Mouse (Mus musculus): ENCODE measurements around the gene Gm13691. TPM values are rescaled to one million over a fixed set of nuclear protein-coding genes. Genes with fewer than 3 reads are reported as not detected.

Gm13691 gene
- total and polyA plus RNA-seq, 3 experiments = 0.04 to 0.44 TPM; not detected in 1

GRCm38 (mm10) chr2:84023319-84023718 lies 33.0 kb downstream of the Gm13691 start:
- H3K4me1 ChIP-seq (ENCODE audit: control insufficient read depth in 1 of 2, insufficient read depth in 2 of 2) = peaks cover 0 to 8% of the 10 kb centered on the region in 2 experiments; a peak in 2 of 4 replicates
- no peak overlapping the region for H3K4me2 ChIP-seq (ENCODE audit: insufficient read depth, low read depth, poor library complexity, severe bottlenecking)

GRCm38 (mm10) chr2:84025217-84025616 lies 34.9 kb downstream of the Gm13691 start:
- H3K36me3 ChIP-seq (replicated peaks in 1 of 2; ENCODE audit: control insufficient read depth in 1 of 2, insufficient read depth in 1 of 2, low read length in 1 of 2) = no peaks in the 10 kb centered on the region
- H3K4me2 ChIP-seq (ENCODE audit: insufficient read depth, low read depth, poor library complexity, severe bottlenecking) = no peak overlapping the region
- dilution Hi-C loops (cut with MboI; ENCODE audit: extremely low pct_ligation_motif_present, extremely low pct_unique_long_range_greater_than_20kb, low sequenced_read_pairs) = no loop called here
- H3K27me3 ChIP-seq (replicated peaks) = no peaks in the 10 kb centered on the region
- no peak for DNase-seq (ENCODE audit: extremely low read depth)
- in situ Hi-C loops (cut with MboI; ENCODE audit: low pct_ligation_motif_present, low pct_unique_long_range_greater_than_20kb, low sequenced_read_pairs) = loop anchor here (25.0 kb wide), 1 partner anchor 412 kb away; the partner anchor contains the start of gene Calcrl
- TF ChIP-seq RCOR1 (conservative IDR thresholded peaks at IDR 0.05; ENCODE audit: low read depth, low read length) = no peak
- TF ChIP-seq MAFK (IDR thresholded peaks at IDR 0.05; ENCODE audit: insufficient replicate concordance, low read length) = no peak
- no peak for TF ChIP-seq PAX5 (IDR thresholded peaks at IDR 0.05; ENCODE audit: low read length)
- TF ChIP-seq CHD2 (IDR thresholded peaks at IDR 0.05; ENCODE audit: low read length) = no peak
- TF ChIP-seq RAD21 (IDR thresholded peaks at IDR 0.05; ENCODE audit: low read depth, low read length) = no peak
- TF ChIP-seq MAX (IDR thresholded peaks at IDR 0.05; ENCODE audit: low read length) = no peak
- no peak for TF ChIP-seq IRF4 (IDR thresholded peaks at IDR 0.05; ENCODE audit: low read depth, low read length)
- TF ChIP-seq ZKSCAN1 (IDR thresholded peaks at IDR 0.05; ENCODE audit: borderline replicate concordance, low read depth, low read length) = no peak
- no peak for TF ChIP-seq TBP (conservative IDR thresholded peaks at IDR 0.05; ENCODE audit: low read depth, low read length)
- TF ChIP-seq ZC3H11A (IDR thresholded peaks at IDR 0.05; ENCODE audit: low read depth, low read length) = no peak
- TF ChIP-seq SMC3 (IDR thresholded peaks at IDR 0.05; ENCODE audit: low read depth, low read length) = no peak
- TF ChIP-seq E2F4 (IDR thresholded peaks at IDR 0.05; ENCODE audit: insufficient replicate concordance, low read depth, low read length) = no peak
- no peak for TF ChIP-seq SIN3A (IDR thresholded peaks at IDR 0.05; ENCODE audit: low read length)
- no peak for TF ChIP-seq NRF1 (IDR thresholded peaks at IDR 0.05; ENCODE audit: low read depth, low read length)
- no peak for TF ChIP-seq MAZ (IDR thresholded peaks at IDR 0.05; ENCODE audit: low read depth, low read length)
- no peak for TF ChIP-seq ETS1 (conservative IDR thresholded peaks at IDR 0.05; ENCODE audit: low read depth, low read length)
- TF ChIP-seq JUN (IDR thresholded peaks at IDR 0.05; ENCODE audit: insufficient read depth, low read depth, low read length) = no peak
- no peak overlapping the region for H3K9ac ChIP-seq (ENCODE audit: insufficient read depth, low read depth)
- H3K27ac ChIP-seq (ENCODE audit: insufficient read depth, low read depth) = no peak overlapping the region
- no peaks in the 10 kb centered on the region; a peak in 1 of 4 replicates for H3K4me1 ChIP-seq (ENCODE audit: control insufficient read depth in 1 of 2, insufficient read depth in 2 of 2)
- H3K79me2 ChIP-seq (replicated peaks; ENCODE audit: control insufficient read depth, extremely low read depth, insufficient read depth, poor library complexity, severe bottlenecking) = no peaks in the 10 kb centered on the region
- H3K4me3 ChIP-seq (replicated peaks in 1 of 3; ENCODE audit: low read depth in 2 of 3, low read length in 2 of 3, poor library complexity in 1 of 3) = no peak overlapping the region
- H3K9me3 ChIP-seq (replicated peaks; ENCODE audit: low read length) = no peaks in the 10 kb centered on the region

More at GRCm38 (mm10) chr2:84023319-84023718, 33.0 kb downstream of the Gm13691 start:
- DNase-seq (ENCODE audit: extremely low read depth) = no peak
- Histone ChIP-seq H3K36me3 (replicated peaks in 1 of 2; ENCODE audit: control insufficient read depth in 1 of 2, insufficient read depth in 1 of 2, low read length in 1 of 2) (no peaks in the 10 kb centered on the region), H3K9ac (ENCODE audit: insufficient read depth, low read depth) (no peak overlapping the region), H3K27me3 (replicated peaks) (no peaks in the 10 kb centered on the region), H3K27ac (ENCODE audit: insufficient read depth, low read depth) (no peak overlapping the region), H3K79me2 (replicated peaks; ENCODE audit: control insufficient read depth, extremely low read depth, insufficient read depth, poor library complexity, severe bottlenecking) (no peaks in the 10 kb centered on the region), H3K4me3 (replicated peaks in 1 of 3; ENCODE audit: low read depth in 2 of 3, low read length in 2 of 3, poor library complexity in 1 of 3) (no peak overlapping the region), H3K9me3 (replicated peaks; ENCODE audit: low read length) (no peaks in the 10 kb centered on the region)
- in situ Hi-C loops (cut with MboI; ENCODE audit: low pct_ligation_motif_present, low pct_unique_long_range_greater_than_20kb, low sequenced_read_pairs) (no loop called here), dilution Hi-C loops (cut with MboI; ENCODE audit: extremely low pct_ligation_motif_present, extremely low pct_unique_long_range_greater_than_20kb, low sequenced_read_pairs) (no loop called here)
- TF ChIP-seq KAT2A (IDR thresholded peaks at IDR 0.05; ENCODE audit: insufficient replicate concordance, low read length) = no peak
- TF ChIP-seq ETS1 (conservative IDR thresholded peaks at IDR 0.05; ENCODE audit: low read depth, low read length) = no peak
- no peak for TF ChIP-seq USF1 (IDR thresholded peaks at IDR 0.05; ENCODE audit: low read depth, low read length)
- TF ChIP-seq IRF4 (IDR thresholded peaks at IDR 0.05; ENCODE audit: low read depth, low read length) = no peak
- TF ChIP-seq ZNF384 (IDR thresholded peaks at IDR 0.05; ENCODE audit: low read depth, low read length) = no peak
- no peak for TF ChIP-seq JUND (conservative IDR thresholded peaks at IDR 0.05; ENCODE audit: low read depth, low read length)
- TF ChIP-seq CHD2 (IDR thresholded peaks at IDR 0.05; ENCODE audit: low read length) = no peak
- no peak for TF ChIP-seq MAX (IDR thresholded peaks at IDR 0.05; ENCODE audit: low read length)

Measured in CH12.LX (cell line).